Mouse (Mus musculus): Measurements from ENCODE around the gene Lmod3.

DNA sequence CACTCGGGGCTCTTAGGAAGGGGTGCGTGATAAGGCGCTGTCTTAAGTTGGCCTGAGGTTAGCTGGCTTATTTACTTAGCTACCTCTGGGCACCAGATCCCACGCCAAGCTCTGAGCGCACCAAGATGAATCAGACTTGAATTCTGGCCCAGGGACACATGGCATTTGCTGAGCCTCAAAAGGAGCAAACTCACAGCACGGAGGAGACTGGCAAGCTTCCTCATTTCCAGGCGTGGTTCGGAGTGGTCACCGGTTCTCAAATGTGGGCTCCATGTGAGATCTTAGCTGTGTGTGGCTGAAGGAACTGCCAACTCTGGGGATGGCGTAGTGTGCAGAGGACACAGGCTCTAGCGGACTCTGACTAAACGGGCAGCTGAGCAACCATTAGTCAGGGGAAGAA, 40.6 kb downstream of the Lmod3 start:
- no peak for TF ChIP-seq CTCF (IDR thresholded peaks at IDR 0.05; ENCODE audit: control insufficient read depth, insufficient read depth, low read length)
- TF ChIP-seq POLR2A (IDR thresholded peaks at IDR 0.05; ENCODE audit: borderline replicate concordance, control insufficient read depth, low read depth, low read length) = no peak
